Mouse (Mus musculus) embryo, embryonic 10.5 days (tissue): ENCODE measurements around the gene Uggt2.

ENCODE experiments used
- DNase-seq: peaks from one replicate; pipeline ENCODE4 v3.0.0-alpha.2; 2015; ENCODE audit warnings: low spot score

Uggt2 gene

GRCm38 (mm10) chr14:118980890-118981289, 118.3 kb downstream of the Uggt2 start:
- no peak for DNase-seq

GRCm38 (mm10) chr14:118980358-118980757, 118.9 kb downstream of the Uggt2 start:
- DNase-seq, result no peak

- no peak for DNase-seq
Measured at GRCm38 (mm10) chr14:118979571-118980325, 119.5 kb downstream of the Uggt2 start.

GRCm38 (mm10) chr14:118977136-118977816, 122.0 kb downstream of the Uggt2 start:
- no peak for DNase-seq

- no peak for DNase-seq
Measured at GRCm38 (mm10) chr14:118972268-118972667, 127.0 kb downstream of the Uggt2 start.

GRCm38 (mm10) chr14:118967646-118968045, 131.6 kb downstream of the Uggt2 start:
- DNase-seq, result no peak

GRCm38 (mm10) chr14:118965356-118966000, 133.8 kb downstream of the Uggt2 start:
- DNase-seq, result no peak

- DNase-seq, result no peak
Measured at GRCm38 (mm10) chr14:118958010-118958409, 141.2 kb downstream of the Uggt2 start.

GRCm38 (mm10) chr14:118951912-118952583, 147.2 kb downstream of the Uggt2 start:
- DNase-seq, result no peak

GRCm38 (mm10) chr14:118948841-118949240, 150.4 kb downstream of the Uggt2 start:
- no peak for DNase-seq

GRCm38 (mm10) chr14:118944702-118945101, 154.5 kb downstream of the Uggt2 start:
- no peak for DNase-seq

GRCm38 (mm10) chr14:118942076-118942475, 157.2 kb downstream of the Uggt2 start:
- DNase-seq, result no peak

GRCm38 (mm10) chr14:118940796-118941495, 158.3 kb downstream of the Uggt2 start:
- DNase-seq, result no peak

GRCm38 (mm10) chr14:118938551-118938950, 160.7 kb downstream of the Uggt2 start:
- peak; percentile 50 for DNase-seq

GRCm38 (mm10) chr14:118937533-118938492, 161.4 kb downstream of the Uggt2 start, which contains the start of gene Dnajc3:
Gene Dnajc3, plus strand, starts transcription at chr14:118937976.
- peak; percentile 99 for DNase-seq

GRCm38 (mm10) chr14:118936952-118937351, 162.3 kb downstream of the Uggt2 start:
- no peak for DNase-seq

- DNase-seq, result no peak
Measured at GRCm38 (mm10) chr14:118936236-118936635, 163.0 kb downstream of the Uggt2 start.
